Mouse (Mus musculus) heart, embryonic 15.5 days (tissue): ENCODE results near the gene Vav2. TPM values are rescaled to one million over a fixed set of nuclear protein-coding genes. Genes with fewer than 3 reads are reported as not detected.

Experiments
- ATAC-seq: fragments of 200-750 bp; cut with Nextera tagmentation; replicated peaks from 2 replicates; pipeline ENCODE4 v1.8.0; 2017; ENCODE audit warnings: low read depth, moderate TSS enrichment; ENCODE audit not compliant: insufficient number of reproducible peaks, insufficient read depth, low FRiP score
- H3K27ac ChIP-seq: fragments of 300-500 bp; sonication (generic); 2 replicates; pipeline ENCODE4 v1.5.1; 2015; ENCODE audit warnings: mild to moderate bottlenecking, inconsistent platforms
- H3K27me3 ChIP-seq: fragments of 300-500 bp; sonication (generic); 2 replicates; pipeline ENCODE4 v1.6.1; 2015; ENCODE audit warnings: inconsistent platforms
- H3K36me3 ChIP-seq: fragments of 300-500 bp; sonication (generic); 2 replicates; pipeline ENCODE4 v1.6.1; 2015; ENCODE audit warnings: mild to moderate bottlenecking, inconsistent platforms
- H3K4me1 ChIP-seq: fragments of 300-500 bp; sonication (generic); replicated peaks from 2 replicates; pipeline ENCODE4 v1.6.1; 2015; ENCODE audit warnings: inconsistent platforms
- H3K4me2 ChIP-seq: fragments of 300-500 bp; sonication (generic); 2 replicates; pipeline ENCODE4 v1.6.1; 2015; ENCODE audit warnings: inconsistent platforms, mild to moderate bottlenecking, moderate library complexity
- H3K4me3 ChIP-seq: fragments of 300-500 bp; sonication (generic); 2 replicates; pipeline ENCODE4 v1.5.1; 2015; ENCODE audit warnings: mild to moderate bottlenecking, inconsistent platforms
- H3K9ac ChIP-seq: fragments of 300-500 bp; sonication (generic); 2 replicates; pipeline ENCODE4 v1.6.1; 2015; ENCODE audit warnings: mild to moderate bottlenecking, inconsistent platforms
- H3K9me3 ChIP-seq: fragments of 300-500 bp; sonication (generic); replicated peaks from 2 replicates; pipeline ENCODE4 v1.6.1; 2016; ENCODE audit warnings: inconsistent platforms
- WGBS: fragments of 180-500 bp; shearing (Covaris S2); methylation state at CpG from one replicate; pipeline ENCODE4 v1.1.7; 2015; ENCODE audit warnings: mixed read lengths; 5-methylcytosine and 5-hydroxymethylcytosine counted together
- polyA plus RNA-seq: library from polyadenylated mRNA; unstranded; fragments of >200 nt; fragmentation: Nextera tagmentation; extraction: Ambion mirVana; gene quantifications from 2 replicates; pipeline ENCODE4 v1.2.1, GENCODE M21; 2015

The Vav2 gene
- polyA plus RNA-seq, 1 experiment from 2014 or later: 3.1 TPM

DNA sequence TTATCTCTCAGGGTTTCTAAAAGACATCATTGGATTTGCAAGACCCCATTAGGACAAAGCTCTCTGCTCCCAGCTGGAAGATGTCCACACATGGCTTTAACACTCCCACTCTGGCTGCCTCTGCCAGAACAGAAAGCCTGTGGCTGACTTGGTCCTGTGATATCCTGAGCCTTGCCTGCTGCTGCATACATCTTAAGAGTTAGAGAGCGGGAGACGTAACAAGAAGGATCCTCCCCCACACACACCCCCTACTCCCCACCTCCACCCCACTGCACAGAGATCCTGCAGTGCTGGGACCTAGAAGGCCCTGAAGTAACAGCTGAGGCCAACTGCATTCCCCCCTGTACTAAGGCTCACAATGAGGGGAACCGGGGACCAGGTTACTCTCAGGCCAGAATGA is 114.3 kb downstream of the Vav2 start:
- no peak for ATAC-seq
- H3K4me3 ChIP-seq: no peak overlapping the region

DNA sequence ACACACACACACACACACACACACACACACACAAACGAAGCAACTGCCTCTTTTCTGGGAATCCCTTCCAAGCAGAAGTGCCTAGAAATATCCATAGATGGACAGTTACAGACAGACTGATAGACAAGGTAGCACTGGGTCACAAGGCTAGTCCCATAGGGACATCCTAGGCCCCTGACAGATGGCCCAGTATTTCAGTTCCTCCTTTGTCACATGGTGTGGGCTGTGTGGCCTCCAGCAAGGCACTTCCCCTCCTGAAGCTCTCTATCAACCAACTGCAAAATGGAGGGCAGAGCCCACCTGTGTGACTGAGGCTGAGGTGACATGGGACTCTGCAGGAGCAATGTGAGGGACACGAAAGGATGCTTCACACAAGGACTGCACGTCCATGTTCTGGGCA is 115.2 kb downstream of the Vav2 start:
- ATAC-seq: no peak
- 84% methylated on average over 3 of the region's 3 CpGs for WGBS
- Histone ChIP-seq H3K36me3 (no peaks in the 10 kb centered on the region), H3K4me3 (no peak overlapping the region), H3K27me3 (no peaks in the 10 kb centered on the region), H3K27ac (no peak overlapping the region), H3K9ac (no peak overlapping the region), H3K4me1 (peaks cover 18% of the 10 kb centered on the region), H3K4me2 (no peak overlapping the region), H3K9me3 (no peaks in the 10 kb centered on the region)

More for the DNA sequence above, 114.3 kb downstream of the Vav2 start:
- WGBS: 75% methylated on average over 3 of the region's 3 CpGs
- Histone ChIP-seq H3K9ac (no peak overlapping the region), H3K36me3 (no peaks in the 10 kb centered on the region), H3K27me3 (no peaks in the 10 kb centered on the region), H3K27ac (no peak overlapping the region), H3K4me2 (no peak overlapping the region), H3K9me3 (no peaks in the 10 kb centered on the region), H3K4me1 (peaks cover 18% of the 10 kb centered on the region)

DNA sequence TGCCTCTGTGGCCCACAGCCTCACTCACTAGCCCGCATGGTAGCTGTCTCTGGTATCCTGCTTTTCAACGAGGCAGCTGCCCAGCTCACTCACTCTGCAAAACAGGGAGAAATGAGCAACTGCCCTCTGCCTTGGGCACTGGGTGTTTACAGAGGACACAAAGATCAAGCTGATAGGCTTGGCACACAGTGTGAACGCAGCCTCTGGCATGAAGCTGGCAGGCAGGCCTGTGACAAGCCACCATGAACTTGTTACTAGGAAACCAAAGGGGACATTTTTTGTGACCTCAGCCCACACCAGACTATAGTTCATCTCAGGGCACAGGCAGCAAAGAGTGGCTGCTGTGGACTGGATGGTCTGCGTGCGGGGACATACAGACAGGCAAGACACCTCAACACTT is 115.9 kb downstream of the Vav2 start:
- Histone ChIP-seq H3K4me2 (no peak overlapping the region), H3K9ac (no peak overlapping the region), H3K4me3 (no peak overlapping the region), H3K9me3 (no peaks in the 10 kb centered on the region), H3K27me3 (no peaks in the 10 kb centered on the region), H3K36me3 (no peaks in the 10 kb centered on the region), H3K4me1 (peaks cover 18% of the 10 kb centered on the region), H3K27ac (no peak overlapping the region)
- ATAC-seq: no peak
- WGBS: 85% methylated on average over 5 of the region's 5 CpGs

DNA sequence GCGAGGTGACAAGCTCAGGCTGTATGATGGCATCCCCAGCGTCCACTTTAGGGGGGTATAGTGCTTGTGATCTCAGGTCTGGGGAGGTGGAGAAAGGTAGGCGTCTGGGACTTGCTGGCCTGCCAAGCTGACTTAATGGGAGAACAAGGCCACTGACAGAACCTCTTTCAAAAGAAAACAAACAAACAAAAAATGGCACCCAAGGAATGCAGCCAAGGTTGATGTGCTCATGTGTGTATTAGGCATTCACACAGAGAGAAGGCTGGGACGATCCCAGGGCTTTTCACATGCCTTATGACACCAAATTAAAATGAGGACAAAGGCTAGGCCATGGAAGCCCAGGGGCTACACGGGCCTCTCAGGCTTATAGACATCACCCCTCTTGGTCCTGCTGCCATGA is 116.6 kb downstream of the Vav2 start:
- ATAC-seq: no peak
- Histone ChIP-seq H3K27me3 (no peaks in the 10 kb centered on the region), H3K4me1 (peaks cover 21% of the 10 kb centered on the region), H3K9me3 (no peaks in the 10 kb centered on the region), H3K9ac (no peak overlapping the region), H3K27ac (no peak overlapping the region), H3K36me3 (no peaks in the 10 kb centered on the region), H3K4me2 (no peak overlapping the region), H3K4me3 (no peak overlapping the region)
- 70% methylated on average over 5 of the region's 5 CpGs for WGBS

DNA sequence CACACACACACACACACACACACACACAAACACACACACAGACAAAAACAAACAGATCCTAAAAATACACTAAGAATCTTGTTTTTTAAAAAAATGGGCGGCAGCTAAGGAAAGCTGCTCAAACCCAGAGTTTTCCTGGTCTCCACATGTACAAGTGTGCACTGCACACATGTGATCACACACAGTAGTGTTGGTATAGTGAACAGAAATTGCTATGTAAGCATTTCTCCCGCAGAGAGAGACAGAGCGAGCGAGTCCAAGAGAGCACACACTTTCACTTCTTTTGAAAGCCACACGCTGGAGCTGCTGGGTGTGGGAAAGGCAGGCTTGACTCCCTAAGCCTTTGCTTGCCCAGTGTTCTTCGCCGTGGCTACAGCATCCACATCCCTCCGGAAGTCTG is 120.2 kb downstream of the Vav2 start:
- H3K4me2 ChIP-seq: no peak overlapping the region
- no peak for ATAC-seq
- H3K4me1 ChIP-seq: peaks cover 13% of the 10 kb centered on the region
- no peaks in the 10 kb centered on the region for H3K36me3 ChIP-seq
- H3K27me3 ChIP-seq: no peaks in the 10 kb centered on the region
- no peak overlapping the region for H3K27ac ChIP-seq
- no peak overlapping the region for H3K9ac ChIP-seq
- no peaks in the 10 kb centered on the region for H3K9me3 ChIP-seq
- H3K4me3 ChIP-seq: no peak overlapping the region
- 92% methylated on average over 8 of the region's 8 CpGs for WGBS

DNA sequence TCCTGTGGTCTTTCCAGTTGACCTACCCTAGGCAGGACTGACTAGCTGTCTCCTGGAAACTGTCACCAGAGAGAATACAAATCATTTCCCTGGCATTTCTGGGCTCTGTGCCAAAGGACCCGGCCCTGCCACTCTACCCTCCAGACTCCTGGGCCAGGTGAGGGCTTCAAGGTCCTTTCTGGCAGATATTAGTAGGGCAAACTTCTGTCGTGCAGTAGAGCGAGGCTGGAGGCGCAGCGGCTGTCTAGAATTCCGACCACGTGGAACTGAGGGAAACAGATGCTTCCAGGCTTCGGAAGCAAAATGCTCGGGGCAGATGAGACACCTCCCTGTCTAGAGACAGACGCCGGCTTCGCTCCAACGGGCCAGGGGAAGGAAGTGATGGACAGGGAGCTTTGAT is 122.1 kb downstream of the Vav2 start:
- Histone ChIP-seq H3K9me3 (no peaks in the 10 kb centered on the region), H3K4me1 (peaks cover 13% of the 10 kb centered on the region), H3K36me3 (no peaks in the 10 kb centered on the region), H3K4me2 (no peak overlapping the region), H3K27ac (no peak overlapping the region), H3K4me3 (no peak overlapping the region), H3K9ac (no peak overlapping the region), H3K27me3 (no peaks in the 10 kb centered on the region)
- ATAC-seq: no peak
- WGBS: 53% methylated on average over 13 of the region's 13 CpGs

DNA sequence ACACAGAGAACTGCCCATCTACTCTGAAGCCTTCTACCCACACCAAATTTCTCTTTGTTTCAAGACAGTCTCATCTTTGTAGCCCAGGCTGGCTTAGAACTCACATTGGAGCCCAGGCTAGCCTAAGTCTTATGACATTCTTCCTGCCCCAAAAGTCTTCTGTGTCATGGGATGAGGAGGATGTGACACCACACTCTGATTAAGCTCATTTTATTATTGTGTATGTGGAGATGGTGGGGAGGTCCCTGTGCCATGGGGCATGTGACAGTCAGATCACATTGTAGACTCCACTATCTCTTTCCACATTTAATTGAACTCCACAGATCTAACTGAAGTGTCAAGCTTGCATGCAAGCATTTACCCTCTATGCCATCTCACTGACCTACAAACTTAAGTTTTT is 122.8 kb downstream of the Vav2 start:
- Histone ChIP-seq H3K4me2 (no peak overlapping the region), H3K27ac (no peak overlapping the region), H3K9me3 (no peaks in the 10 kb centered on the region), H3K9ac (no peak overlapping the region), H3K4me1 (peaks cover 13% of the 10 kb centered on the region), H3K27me3 (no peaks in the 10 kb centered on the region), H3K36me3 (no peaks in the 10 kb centered on the region), H3K4me3 (no peak overlapping the region)
- no peak for ATAC-seq

DNA sequence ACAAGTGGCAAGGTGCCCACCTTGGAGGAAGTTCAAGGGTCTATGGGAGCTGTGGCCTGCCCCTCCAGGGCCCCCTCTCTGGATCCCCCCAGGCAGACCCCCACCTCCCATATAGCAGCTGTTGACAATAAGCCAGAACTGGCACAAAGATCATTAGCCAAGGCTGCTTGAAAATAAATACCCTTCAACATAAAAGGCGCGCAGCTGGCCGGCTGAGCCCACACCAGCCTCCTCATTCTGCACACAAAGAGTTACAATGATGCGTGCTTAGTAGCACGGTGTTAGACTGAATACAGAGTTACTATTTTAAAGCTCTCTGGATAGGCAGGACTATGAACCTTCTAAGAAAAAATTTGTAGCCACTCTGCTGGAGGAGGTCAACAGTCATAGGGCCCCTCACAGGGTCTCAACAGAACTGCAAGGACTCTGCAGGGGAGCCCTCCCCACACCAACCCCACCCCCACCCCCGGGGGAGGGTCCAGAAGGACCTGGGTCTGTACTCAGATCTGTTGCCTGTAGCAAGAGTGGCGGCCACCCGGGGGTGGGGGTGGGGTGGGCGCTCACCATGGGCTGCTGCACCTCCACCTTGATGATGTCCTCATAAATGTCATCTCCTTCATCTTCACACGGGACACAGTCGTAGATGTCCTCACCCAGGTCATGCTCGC is 125.3 kb downstream of the Vav2 start:
- Histone ChIP-seq H3K9ac (no peak overlapping the region), H3K27ac (no peak overlapping the region), H3K4me2 (no peak overlapping the region), H3K4me3 (no peak overlapping the region), H3K36me3 (no peaks in the 10 kb centered on the region), H3K9me3 (no peaks in the 10 kb centered on the region), H3K27me3 (no peaks in the 10 kb centered on the region), H3K4me1 (peaks cover 9% of the 10 kb centered on the region)
- WGBS: 75% methylated on average over 12 of the region's 12 CpGs
- ATAC-seq: no peak

DNA sequence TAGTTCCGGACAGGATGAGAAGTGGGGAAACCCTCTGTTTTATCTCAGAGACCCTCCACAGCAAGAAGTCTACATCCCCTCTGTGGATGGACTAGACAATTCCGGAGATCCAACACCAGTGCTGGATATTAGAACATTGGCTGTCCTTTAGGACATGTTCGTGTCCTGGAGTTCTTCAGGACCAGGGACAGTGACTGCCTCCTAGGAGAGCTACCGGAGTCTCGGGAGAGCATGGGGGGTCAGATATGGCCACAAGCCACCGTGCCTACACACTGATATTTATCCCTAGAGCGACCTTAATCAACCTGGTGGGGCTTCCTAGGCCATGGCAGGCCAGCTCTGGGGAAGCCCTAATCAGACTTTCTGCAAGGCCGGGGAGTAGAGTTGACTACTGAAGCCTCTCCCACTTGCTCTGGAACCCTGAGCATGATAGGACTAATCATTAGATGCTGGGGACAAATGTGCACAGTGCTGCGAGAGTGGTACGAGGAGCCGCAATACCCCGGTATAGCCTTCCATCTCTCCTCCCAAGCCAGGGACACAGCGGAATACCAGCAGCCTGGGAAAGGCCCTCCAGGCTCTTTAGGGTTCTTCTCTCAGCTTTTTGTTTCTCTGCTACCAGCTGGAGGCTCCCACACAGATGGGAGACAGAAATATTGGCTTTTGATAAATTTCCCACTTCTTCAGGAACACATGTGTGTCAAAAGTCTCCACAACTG is 125.9 kb downstream of the Vav2 start:
- H3K36me3 ChIP-seq: no peaks in the 10 kb centered on the region
- no peak overlapping the region for H3K4me2 ChIP-seq
- peaks cover 9% of the 10 kb centered on the region for H3K4me1 ChIP-seq
- no peak overlapping the region for H3K9ac ChIP-seq
- no peaks in the 10 kb centered on the region for H3K27me3 ChIP-seq
- no peaks in the 10 kb centered on the region for H3K9me3 ChIP-seq
- 68% methylated on average over 13 of the region's 13 CpGs for WGBS
- ATAC-seq: no peak
- no peak overlapping the region for H3K4me3 ChIP-seq
- H3K27ac ChIP-seq: no peak overlapping the region

DNA sequence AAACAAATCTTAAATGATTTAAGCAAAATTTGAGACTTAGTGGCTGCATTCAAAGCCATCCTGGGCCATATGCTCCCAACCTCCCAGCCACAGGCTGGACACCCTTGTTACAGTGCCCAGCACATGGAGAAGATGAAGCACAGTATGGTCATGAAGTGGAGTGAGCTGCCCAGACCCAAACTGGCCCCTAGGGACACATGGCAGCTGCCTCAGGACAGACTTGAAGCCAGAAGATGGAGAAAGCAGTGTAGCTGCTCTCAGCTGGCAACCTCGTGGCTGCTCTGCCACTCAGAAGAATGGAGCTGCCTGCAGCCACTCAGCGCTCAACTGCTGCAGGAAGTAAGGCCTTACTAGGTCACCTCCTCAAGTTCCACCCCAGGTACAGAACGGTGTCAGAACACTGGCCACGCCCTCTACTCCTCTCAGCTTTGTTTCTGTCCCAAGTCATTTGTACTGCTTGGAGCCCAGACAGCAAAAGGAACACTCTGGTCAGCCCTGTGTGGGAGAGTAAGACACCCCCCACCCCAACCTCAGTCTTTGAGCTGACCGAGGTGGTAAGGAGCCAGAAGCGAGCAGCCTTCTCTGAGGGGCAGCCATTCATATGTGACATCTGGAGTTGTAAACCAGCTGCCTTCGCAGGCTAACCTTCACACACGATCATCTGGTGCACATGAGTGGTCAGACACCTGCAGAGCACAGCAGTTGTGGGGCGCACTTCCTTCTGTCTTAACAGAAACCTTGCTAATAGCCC is 130.0 kb downstream of the Vav2 start:
- Histone ChIP-seq H3K4me3 (no peak overlapping the region), H3K9ac (no peak overlapping the region), H3K27ac (no peak overlapping the region), H3K27me3 (no peaks in the 10 kb centered on the region), H3K36me3 (no peaks in the 10 kb centered on the region), H3K4me2 (no peak overlapping the region), H3K4me1 (no peaks in the 10 kb centered on the region), H3K9me3 (no peaks in the 10 kb centered on the region)
- no peak for ATAC-seq
- 70% methylated on average over 9 of the region's 9 CpGs for WGBS

DNA sequence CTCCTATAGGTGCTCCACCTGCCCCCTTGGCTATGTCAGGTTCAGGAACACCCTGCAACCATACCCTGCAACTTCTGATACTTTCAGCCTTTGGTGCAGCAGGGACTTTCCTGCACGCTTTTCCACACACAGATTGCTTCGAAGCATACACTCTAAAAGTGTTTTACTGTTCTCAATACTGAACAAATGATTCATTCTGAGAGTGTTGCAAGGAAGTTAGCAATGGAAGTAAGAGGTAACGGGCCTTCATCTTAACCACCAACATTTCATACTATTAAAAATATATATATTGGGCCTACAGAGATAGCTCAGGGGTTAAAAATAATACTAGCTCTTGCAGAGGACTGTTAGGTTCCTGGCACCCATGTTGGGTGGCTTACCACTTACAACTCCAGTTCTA is 132.1 kb downstream of the Vav2 start:
- Histone ChIP-seq H3K27ac (no peak overlapping the region), H3K27me3 (no peaks in the 10 kb centered on the region), H3K36me3 (peaks cover 7% of the 10 kb centered on the region; the same call in 1 of the 2 replicates), H3K9me3 (no peaks in the 10 kb centered on the region), H3K4me3 (no peak overlapping the region), H3K4me1 (no peaks in the 10 kb centered on the region), H3K9ac (no peak overlapping the region), H3K4me2 (no peak overlapping the region)
- WGBS: 90% methylated on average over 3 of the region's 3 CpGs
- ATAC-seq: no peak
